Mouse (Mus musculus): ENCODE data around the gene Clic1.

Gene Clic1

DNA sequence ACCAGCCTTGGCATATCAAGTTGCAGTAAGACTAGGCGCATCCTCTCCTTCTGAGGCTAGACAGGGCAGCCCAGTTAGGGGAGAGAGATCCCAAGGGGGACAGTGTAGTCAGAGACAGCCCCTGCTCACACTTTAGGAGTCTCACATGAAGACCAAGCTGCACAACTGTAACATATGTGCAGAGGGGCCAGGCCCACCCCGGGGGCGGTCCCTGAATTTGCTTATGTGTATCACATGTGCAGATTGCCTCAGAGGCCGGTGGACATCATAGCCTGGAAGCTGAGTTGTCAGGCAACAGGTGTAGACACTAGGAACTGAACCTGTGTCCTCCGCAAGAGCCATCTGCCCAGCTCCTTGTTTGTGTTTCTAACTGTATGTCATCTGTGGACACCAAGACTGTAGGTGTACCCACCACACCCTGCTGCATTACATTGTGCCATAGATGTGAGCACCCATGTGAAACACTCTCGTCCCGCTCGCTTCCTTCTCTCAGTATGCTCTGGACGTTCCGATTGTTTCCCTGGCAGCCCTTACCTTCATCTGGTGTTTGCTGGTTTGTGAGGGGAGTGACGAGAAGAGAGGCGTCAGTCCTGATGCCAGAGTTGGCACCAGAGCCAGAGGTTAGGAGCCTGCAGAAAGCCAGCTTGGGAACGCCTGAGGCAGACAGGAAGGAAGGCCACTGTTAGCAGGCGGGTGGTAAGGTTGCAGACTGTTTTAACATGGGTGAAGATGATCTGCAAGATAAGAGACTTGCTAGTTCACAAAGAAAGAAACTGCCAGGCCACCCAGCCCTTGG, 42.8 kb downstream of the Clic1 start:
- DNase-seq (ENCODE audit: low spot score in 2 of 2): no peak

DNA sequence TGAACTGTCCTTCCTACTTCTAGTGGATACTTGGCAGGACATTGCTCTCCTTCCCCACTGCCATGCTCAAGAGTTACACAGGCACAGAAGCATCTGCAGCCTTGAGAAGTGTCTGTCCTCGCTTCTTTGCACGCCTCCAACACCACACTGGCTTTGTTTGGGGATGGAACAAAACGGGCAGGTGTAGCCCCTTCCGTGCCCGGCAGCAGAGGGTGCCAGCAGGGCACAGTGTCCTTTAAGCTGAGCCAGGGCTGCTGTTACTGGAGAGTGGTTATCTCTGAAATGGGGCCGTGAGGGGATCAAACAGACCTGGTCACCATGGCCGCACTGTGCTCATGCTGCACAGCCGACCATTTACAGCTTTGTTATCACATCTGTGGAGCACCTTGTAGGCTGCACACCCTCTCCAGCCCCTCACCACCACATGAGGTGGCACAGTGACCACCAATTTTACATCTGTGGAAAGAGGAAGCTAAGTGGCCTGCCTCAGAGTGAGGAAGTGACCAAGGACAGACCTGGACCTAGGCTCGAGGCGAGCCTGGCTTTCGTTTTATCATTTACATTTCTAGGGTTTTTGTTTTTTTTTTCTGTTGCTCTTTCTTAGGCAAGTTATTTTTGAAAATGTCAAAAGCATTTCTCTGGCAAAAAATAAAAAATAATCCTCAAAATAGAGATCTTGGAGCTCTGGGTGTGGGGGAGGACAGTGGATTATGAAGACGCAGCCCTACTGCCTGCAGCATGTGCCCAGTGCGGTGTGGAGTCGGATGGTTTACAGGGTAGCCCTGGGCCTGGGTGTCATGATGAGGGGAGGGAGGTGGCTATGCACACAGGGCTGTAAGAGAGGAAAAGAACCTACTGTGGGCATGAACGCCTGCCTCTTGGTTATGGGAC, 45.0 kb downstream of the Clic1 start:
- DNase-seq (ENCODE audit: low spot score in 2 of 2): no peak

DNA sequence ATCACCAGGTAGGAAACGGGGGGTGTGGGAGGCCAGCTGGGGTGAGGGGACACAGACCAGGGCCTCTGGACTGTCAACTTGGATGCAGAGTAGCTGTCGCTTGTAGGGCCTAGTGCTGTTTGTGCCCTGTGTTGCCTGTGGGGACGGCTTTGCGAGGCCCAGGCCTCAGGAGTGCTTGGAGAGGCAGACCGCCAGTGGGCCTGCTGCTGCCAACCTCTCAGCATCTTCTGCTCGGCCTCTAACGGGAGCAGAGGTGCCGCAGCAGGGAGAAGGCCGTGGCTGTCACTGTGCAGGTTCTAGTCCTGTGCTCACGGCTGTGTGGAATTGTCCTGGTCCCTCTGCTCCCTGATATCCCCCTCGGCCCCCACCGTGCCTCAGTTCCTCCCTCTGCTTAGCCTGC, 46.8 kb downstream of the Clic1 start:
- no peak for DNase-seq (ENCODE audit: low spot score in 2 of 2)

DNA sequence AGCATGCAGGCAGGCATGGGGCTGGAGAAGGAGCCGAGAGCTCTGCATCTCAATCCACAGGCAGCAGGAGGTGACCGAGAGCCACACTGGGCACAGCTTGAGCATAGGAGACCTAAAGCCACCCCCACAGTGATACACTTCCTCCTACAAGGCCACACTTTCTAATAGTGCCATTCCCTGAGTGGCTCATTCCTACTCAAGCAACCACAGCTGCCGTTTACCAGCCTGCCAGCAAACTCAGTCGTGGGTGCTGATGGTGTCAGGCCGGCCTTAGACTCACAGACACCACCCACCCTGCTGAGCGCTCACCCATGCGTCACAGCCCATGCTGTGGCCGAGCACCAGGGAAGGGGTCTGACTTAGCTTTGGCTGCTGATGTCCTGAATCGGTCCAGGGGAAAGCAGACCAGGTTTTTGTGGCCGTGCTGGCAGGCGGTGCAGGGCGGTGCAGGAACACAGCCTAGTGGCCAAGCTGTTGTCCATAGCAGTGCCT, 47.4 kb downstream of the Clic1 start:
- peak; percentile 52 to 55 for DNase-seq (ENCODE audit: low spot score in 2 of 2)

DNA sequence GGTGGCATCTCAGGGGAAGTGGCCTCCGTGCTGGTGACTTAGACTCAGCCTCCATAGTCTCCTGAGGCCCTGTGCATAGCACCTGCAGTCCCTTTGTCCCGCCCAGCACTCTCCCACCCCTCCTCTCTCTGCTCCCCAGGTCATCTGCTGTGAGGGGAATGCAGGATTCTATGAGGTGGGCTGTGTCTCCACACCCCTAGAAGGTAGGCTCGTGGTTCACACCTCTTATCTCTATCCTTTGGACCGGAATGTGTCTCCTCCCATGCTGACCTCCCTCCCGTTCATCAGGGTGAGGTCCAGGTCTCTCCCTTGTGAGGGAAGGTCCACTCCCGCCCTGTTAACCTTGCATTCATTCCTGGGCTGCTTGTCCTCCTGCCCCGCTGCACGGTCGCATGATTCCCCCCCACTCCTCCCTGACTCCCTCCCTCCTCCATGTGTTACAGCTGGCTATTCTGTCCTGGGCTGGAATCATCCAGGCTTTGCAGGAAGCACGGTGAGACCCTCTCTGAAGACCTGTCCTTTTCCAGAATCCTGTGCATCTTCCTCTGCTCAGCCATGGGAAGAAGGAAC, 50.5 kb downstream of the Clic1 start:
- DNase-seq (ENCODE audit: low spot score in 2 of 2): no peak

DNA sequence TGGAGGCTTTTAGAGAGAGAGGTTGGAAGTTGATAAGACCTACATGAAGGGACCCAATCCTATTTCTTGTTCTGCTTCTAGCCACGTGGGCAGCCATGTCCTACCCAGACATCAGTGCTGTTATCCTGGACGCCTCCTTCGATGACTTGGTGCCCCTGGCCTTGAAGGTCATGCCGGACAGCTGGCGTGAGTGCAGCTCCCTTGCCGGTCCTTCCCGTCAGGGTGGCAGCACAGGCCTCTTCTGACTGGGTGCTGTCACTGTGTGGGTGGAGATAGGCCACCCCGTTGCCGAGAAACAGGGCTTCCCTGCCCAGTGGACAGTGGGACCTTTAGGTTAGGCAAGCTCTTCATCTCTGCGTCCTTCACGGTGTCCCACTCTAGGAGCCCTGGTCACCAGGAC, 51.4 kb downstream of the Clic1 start:
- no peak for DNase-seq (ENCODE audit: low spot score in 2 of 2)

DNA sequence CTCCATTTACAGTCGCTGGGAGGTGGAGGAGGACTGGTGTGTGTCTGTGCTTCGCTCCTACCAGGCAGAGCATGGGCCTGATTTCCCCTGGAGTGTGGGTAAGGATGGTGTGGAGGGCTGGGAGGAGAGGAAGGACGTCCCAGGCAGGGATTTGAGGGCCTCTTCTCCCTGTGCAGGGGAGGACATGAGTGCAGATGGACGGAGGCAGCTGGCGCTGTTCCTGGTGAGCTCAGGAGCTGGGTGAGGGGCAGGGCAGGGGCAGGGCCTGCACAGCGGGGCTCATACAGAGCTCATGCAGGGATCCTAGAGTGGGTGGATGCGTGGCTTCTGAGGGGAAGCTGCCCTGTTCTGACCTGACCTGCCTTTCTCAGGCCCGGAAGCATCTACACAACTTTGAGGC, 52.5 kb downstream of the Clic1 start:
- no peak for DNase-seq (ENCODE audit: low spot score in 2 of 2)

DNA sequence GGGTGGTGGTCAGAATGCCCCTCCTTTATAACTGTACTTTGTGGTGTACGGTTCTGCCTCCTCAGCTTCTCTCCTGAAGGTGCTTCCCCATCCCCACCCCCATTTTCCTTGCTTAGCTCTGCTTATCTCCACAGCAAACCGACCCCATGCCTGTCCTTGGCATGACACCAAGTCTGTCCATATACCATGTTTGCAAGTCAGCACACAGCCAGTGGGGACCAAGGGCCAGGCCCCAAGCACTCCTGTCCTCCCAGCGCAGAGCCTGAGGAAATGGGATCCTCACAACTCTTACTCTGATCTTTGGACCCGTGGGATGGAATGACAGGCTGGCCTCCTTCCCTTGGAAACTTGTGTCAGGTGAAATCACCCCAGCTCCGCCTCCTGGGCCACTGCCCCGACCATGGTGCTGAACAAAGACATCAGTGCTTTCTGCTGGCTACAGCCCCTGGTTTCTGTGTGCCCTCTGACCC, 53.5 kb downstream of the Clic1 start:
- DNase-seq (ENCODE audit: low spot score in 2 of 2): no peak

DNA sequence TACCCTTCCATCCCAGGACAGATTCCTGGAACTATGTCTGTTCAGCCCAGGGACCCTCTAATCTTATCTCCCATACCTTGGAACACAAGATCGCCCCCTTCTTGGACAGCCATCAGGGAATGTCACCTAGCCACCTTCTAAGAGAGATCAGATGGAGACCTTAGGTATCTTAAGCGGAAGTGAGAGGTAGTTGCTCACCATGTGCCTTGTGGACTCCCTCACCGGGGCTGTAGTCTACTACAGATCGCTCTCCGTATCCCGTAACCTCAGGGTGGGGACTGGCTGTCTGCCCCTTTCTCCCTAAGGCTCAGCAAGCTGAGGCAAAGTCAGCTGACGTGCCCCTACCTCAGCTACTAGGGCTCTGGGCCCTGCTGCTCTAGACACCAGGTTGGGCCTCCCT, 54.3 kb downstream of the Clic1 start:
- DNase-seq (ENCODE audit: low spot score in 2 of 2): no peak

DNA sequence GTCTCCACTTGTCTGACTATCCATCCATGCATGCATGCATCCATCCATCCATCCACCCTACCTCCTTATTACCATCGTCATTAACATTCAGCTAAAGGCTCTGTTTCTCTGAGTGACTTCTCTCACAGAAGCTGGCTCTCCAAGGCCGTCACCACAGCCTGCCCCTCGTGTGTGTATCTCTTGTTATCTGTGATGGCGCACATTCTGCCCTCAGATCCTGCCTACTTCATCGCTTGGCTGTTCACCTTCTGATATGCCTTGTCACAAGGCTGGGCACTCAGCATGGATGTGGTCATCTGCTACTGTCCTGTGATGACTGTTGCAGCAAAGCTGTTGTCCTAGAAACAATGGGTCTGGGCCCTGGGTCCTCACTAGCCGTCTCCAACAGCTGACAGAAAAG, 55.0 kb downstream of the Clic1 start:
- no peak for DNase-seq (ENCODE audit: low spot score in 2 of 2)

DNA sequence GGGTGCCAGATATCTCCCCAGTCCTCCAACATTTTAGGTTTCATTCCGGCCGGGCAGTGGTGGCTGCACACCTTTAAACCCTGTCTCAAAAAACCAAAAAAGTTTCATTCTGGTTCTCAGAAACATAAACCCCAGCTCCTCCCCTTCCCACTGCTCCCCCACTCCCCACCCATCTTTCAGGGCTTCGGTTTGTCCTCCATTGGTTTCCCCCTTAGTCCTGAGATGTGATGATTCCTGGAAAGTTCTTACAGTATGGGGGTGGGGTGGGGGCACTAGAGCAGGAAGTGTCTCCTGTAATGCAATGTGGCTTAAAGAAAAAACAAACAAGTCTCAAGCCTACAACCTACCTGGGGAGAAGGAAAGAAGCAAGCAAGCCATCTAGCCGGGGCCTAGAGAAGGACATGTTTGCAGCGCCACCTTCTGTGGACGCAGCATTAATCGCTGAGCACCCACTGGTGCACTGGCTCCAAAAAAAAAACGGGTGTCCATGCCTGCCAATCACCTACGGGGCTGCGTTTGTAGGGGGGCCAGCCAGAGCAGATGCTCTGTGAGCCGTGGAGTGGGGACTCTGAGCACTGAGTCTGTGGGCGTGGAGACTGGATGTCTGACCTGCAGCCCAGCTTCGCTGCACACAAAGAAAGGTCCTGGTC, 56.1 kb downstream of the Clic1 start:
- DNase-seq (ENCODE audit: low spot score in 2 of 2): no peak

DNA sequence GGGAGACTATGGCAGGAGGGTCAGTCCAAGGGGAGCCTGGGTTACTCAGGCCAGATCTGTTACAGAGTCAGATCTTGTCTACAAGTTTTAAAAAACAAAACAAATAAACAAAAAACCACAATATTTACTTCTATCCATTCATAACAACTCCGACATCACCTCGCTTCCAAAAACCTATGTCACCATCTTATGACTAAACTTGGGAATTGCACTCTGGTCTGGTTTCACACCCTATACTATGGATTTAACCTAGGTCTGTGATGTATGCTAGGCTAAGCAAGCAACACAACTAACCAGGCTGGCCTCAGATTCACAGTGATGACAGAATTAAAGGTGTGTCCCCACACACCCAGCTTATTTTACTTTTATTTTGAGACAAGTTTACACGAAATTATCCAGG, 56.8 kb downstream of the Clic1 start:
- DNase-seq (ENCODE audit: low spot score in 2 of 2): no peak

DNA sequence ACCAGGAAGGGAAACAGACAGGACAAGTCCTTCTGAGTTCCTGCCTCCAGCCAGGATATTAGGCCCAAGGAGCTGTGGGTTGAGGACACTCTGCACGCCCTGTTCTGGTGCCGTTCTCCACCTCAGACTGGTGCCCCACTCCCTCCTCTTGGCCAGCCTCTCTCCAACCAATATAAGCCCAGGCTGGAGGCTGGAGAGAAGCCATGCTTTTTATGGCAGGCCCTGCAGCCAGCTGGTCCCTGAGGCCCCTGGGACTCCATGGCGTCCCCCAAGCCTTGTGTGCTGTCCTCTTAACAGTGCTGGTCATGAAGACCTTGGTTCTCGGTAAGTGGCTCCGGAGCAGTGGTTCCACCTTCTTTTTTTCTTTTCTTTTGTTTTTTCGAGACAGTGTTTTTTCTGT, 58.3 kb downstream of the Clic1 start, which contains the start of gene Ly6g5c:
Gene Ly6g5c, plus strand, starts transcription at position 183 of the 400 bp plus-strand sequence.
- no peak for DNase-seq (ENCODE audit: low spot score in 2 of 2)
